Mouse (Mus musculus) limb, embryonic 14.5 days (tissue): ENCODE results near the gene D430041D05Rik. TPM values are rescaled to one million over a fixed set of nuclear protein-coding genes. Genes with fewer than 3 reads are reported as not detected.
"Not testable (repeated sequence)": the region's sequence is repeated elsewhere in the genome, so short reads cannot be mapped to it uniquely, and the experiment has no call there.

Source experiments
- ATAC-seq: fragments of 200-750 bp; cut with Nextera tagmentation; 2 replicates; pipeline ENCODE4 v1.8.0; 2017; ENCODE audit warnings: low read depth, moderate number of reproducible peaks, moderate TSS enrichment; ENCODE audit not compliant: low FRiP score
- DNase-seq: peaks from one replicate; pipeline ENCODE4 v3.0.0-alpha.2; 2015; ENCODE audit warnings: low spot score
- H3K27ac ChIP-seq: fragments of 300-500 bp; sonication (generic); replicated peaks from 2 replicates; pipeline ENCODE4 v1.5.1; 2014; ENCODE audit warnings: low read depth, mild to moderate bottlenecking, low read length, moderate library complexity, mixed read lengths
- H3K27me3 ChIP-seq: fragments of 300-500 bp; sonication (generic); 2 replicates; pipeline ENCODE4 v1.6.1; 2014; ENCODE audit warnings: low read length, mixed read lengths; ENCODE audit not compliant: control insufficient read depth, insufficient read depth
- H3K36me3 ChIP-seq: fragments of 300-500 bp; sonication (generic); 2 replicates; pipeline ENCODE4 v1.6.1; 2014; ENCODE audit warnings: mild to moderate bottlenecking, low read length, moderate library complexity, mixed read lengths; ENCODE audit not compliant: control insufficient read depth, insufficient read depth
- H3K4me1 ChIP-seq: fragments of 300-500 bp; sonication (generic); 2 replicates; pipeline ENCODE4 v1.6.1; 2014; ENCODE audit warnings: antibody characterized with exemption, low read length, mixed read lengths; ENCODE audit not compliant: control insufficient read depth, insufficient read depth
- H3K4me2 ChIP-seq: fragments of 300-500 bp; sonication (generic); replicated peaks from 2 replicates; pipeline ENCODE4 v1.6.1; 2014; ENCODE audit warnings: low read depth, mild to moderate bottlenecking, low read length, moderate library complexity; ENCODE audit not compliant: severe bottlenecking
- H3K4me3 ChIP-seq: fragments of 300-500 bp; sonication (generic); replicated peaks from 2 replicates; pipeline ENCODE4 v1.5.1; 2014; ENCODE audit warnings: low read length
- H3K9ac ChIP-seq: fragments of 300-500 bp; sonication (generic); 2 replicates; pipeline ENCODE4 v1.6.1; 2014; ENCODE audit warnings: mild to moderate bottlenecking, low read depth, low read length, moderate library complexity; ENCODE audit not compliant: severe bottlenecking
- H3K9me3 ChIP-seq: fragments of 300-500 bp; sonication (generic); 2 replicates; pipeline ENCODE4 v1.6.1; 2016; ENCODE audit warnings: low read length; ENCODE audit not compliant: control insufficient read depth
- POLR2A ChIP-seq: fragments of 200-500 bp; IDR thresholded peaks from 2 replicates; pipeline ENCODE4 v1.8.0; 2012; ENCODE audit warnings: inconsistent platforms, mild to moderate bottlenecking, moderate library complexity, borderline replicate concordance; ENCODE audit not compliant: insufficient read depth, insufficient read length; ENCODE audit errors: extremely low read depth
- whole genome bisulfite sequencing: fragments of 180-500 bp; shearing (Covaris S2); extraction: QIAGEN DNeasy Blood & Tissue Kit; methylation state at CpG from one replicate; pipeline ENCODE4 v1.1.7; 2014; 5-methylcytosine and 5-hydroxymethylcytosine counted together
- polyA plus RNA-seq, 2 experiments: library from polyadenylated mRNA; depleted of rRNA in 1 of 2; stranded (reverse) in 1 of 2; unstranded in 1 of 2; fragments of >200 nt; fragmentation: Nextera tagmentation in 1 of 2; extraction: Ambion mirVana in 1 of 2; gene quantifications; 2 replicates each; pipeline versions ENCODE4 v1.2.1 to v1.2.3; 2012 to 2014

Gene D430041D05Rik
- polyA plus RNA-seq, 2 experiments: 1.1 TPM

GRCm38 (mm10) chr2:104120312-104120711, 290.5 kb downstream of the D430041D05Rik start:
- no peak for TF ChIP-seq POLR2A
- H3K4me3 ChIP-seq: no peak overlapping the region
- no peaks in the 10 kb centered on the region for H3K9me3 ChIP-seq
- DNase-seq (no peak), ATAC-seq (no peak)
- 52% methylated on average over 6 of the region's 6 CpGs for WGBS
- no peak overlapping the region for H3K4me2 ChIP-seq
- H3K36me3 ChIP-seq: no peaks in the 10 kb centered on the region
- no peak overlapping the region for H3K9ac ChIP-seq
- H3K4me1 ChIP-seq: peaks cover 8% of the 10 kb centered on the region; the same call in 1 of the 2 replicates
- peaks cover 9% of the 10 kb centered on the region; the same call in 1 of the 2 replicates for H3K27me3 ChIP-seq
- no peak overlapping the region for H3K27ac ChIP-seq

- H3K4me2 ChIP-seq: no peak overlapping the region
- 48% methylated on average over 1 of the region's 1 CpGs for WGBS
- H3K27ac ChIP-seq: no peak overlapping the region
- no peak for DNase-seq
- TF ChIP-seq POLR2A: no peak
- H3K9ac ChIP-seq: no peak overlapping the region
- H3K27me3 ChIP-seq: 0 out of 2 replicates have a peak, but pooled peaks cover 3% of the 10 kb centered on the region
- H3K4me1 ChIP-seq: peaks cover 8% of the 10 kb centered on the region; the same call in 1 of the 2 replicates
- H3K9me3 ChIP-seq: no peaks in the 10 kb centered on the region
- no peak for ATAC-seq
- H3K4me3 ChIP-seq: no peak overlapping the region
- H3K36me3 ChIP-seq: no peaks in the 10 kb centered on the region
Observed at GRCm38 (mm10) chr2:104119097-104119496, 291.7 kb downstream of the D430041D05Rik start.

GRCm38 (mm10) chr2:104117173-104117572, 293.6 kb downstream of the D430041D05Rik start:
- H3K4me2 ChIP-seq, H3K36me3 ChIP-seq, H3K4me3 ChIP-seq, H3K4me1 ChIP-seq, H3K27me3 ChIP-seq, ATAC-seq, DNase-seq, H3K27ac ChIP-seq, H3K9me3 ChIP-seq, H3K9ac ChIP-seq: not testable (repeated sequence)

GRCm38 (mm10) chr2:104114898-104115297, 295.9 kb downstream of the D430041D05Rik start:
- H3K9me3 ChIP-seq: no peaks in the 10 kb centered on the region
- ATAC-seq (no peak), DNase-seq (no peak)
- no peaks in the 10 kb centered on the region for H3K27me3 ChIP-seq
- 92% methylated on average over 3 of the region's 3 CpGs for WGBS
- no peak overlapping the region for H3K27ac ChIP-seq
- no peak overlapping the region for H3K4me3 ChIP-seq
- no peak overlapping the region for H3K4me2 ChIP-seq
- no peaks in the 10 kb centered on the region for H3K36me3 ChIP-seq
- no peak for TF ChIP-seq POLR2A
- H3K4me1 ChIP-seq: no peaks in the 10 kb centered on the region
- H3K9ac ChIP-seq: no peak overlapping the region

GRCm38 (mm10) chr2:104113563-104113962, 297.2 kb downstream of the D430041D05Rik start:
- H3K9me3 ChIP-seq, H3K27ac ChIP-seq, H3K27me3 ChIP-seq, H3K4me2 ChIP-seq, H3K4me1 ChIP-seq, DNase-seq, H3K36me3 ChIP-seq, H3K9ac ChIP-seq, ATAC-seq, H3K4me3 ChIP-seq: not testable (repeated sequence)

GRCm38 (mm10) chr2:104111170-104111797, 299.5 kb downstream of the D430041D05Rik start:
- DNase-seq: not testable (repeated sequence)

More at GRCm38 (mm10) chr2:104111170-104111797, 299.5 kb downstream of the D430041D05Rik start:
- no CpG with 5 or more reads among the region's 1 CpGs for WGBS
- H3K4me1 ChIP-seq, H3K27me3 ChIP-seq, H3K36me3 ChIP-seq, H3K27ac ChIP-seq, H3K9ac ChIP-seq, H3K4me3 ChIP-seq, H3K9me3 ChIP-seq, ATAC-seq, H3K4me2 ChIP-seq: not testable (repeated sequence)
